Mouse (Mus musculus): ENCODE measurements around the gene Mrgpre. TPM values are rescaled to one million over a fixed set of nuclear protein-coding genes. Genes with fewer than 3 reads are reported as not detected.

Mrgpre gene
- polyA plus RNA-seq, 1 experiment, result 0.52 TPM

DNA sequence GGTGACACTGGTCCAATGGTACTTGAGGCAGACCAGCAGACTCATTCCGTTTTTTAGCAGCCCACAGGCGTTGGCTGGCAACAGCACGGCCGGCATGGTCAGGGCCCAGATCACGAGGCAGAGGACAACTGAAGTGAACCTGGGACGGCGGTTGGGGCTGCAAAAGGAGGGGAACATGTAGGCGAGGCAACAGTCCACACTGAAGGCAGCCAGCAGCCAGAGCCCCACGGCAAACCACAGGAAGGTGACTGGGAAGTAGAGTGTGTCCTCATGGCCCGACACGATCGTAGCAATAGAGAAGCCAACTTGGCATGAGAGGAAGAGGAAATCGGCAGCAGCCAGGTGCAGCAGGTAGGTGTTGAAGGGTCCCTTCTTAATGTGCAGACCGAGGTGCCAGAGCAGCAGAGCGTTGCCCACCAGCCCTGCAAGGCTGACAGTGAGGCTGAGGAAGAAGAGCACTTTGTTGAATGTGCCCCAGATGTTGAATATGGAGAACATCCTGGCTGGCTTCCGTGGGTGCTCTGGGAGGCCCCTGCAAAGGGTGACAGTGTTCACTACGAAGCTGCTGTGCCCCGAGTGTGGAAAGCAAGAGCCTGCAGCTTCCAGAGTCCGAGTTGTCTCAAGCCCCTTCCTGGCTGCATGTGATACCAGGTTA lies 19.3 kb downstream of the Mrgpre start:
- H3K4me3 ChIP-seq (replicated peaks; ENCODE audit: control insufficient read depth, low read depth, low read length), result no peak overlapping the region
- no peaks in the 10 kb centered on the region for H3K4me1 ChIP-seq (ENCODE audit: control insufficient read depth, insufficient read depth, low read length)
- no peak overlapping the region for H3K27ac ChIP-seq (ENCODE audit: control insufficient read depth, insufficient read depth, low read depth, low read length, poor library complexity)
- WGBS, result 8% methylated on average over 19 of the region's 19 CpGs
- TF ChIP-seq CTCF (IDR thresholded peaks at IDR 0.05; ENCODE audit: control insufficient read depth, insufficient read depth, low read length), result no peak
- TF ChIP-seq POLR2A (IDR thresholded peaks at IDR 0.05; ENCODE audit: borderline replicate concordance, control insufficient read depth, low read depth, low read length), result no peak

- WGBS, result 11% methylated on average over 3 of the region's 3 CpGs
- Histone ChIP-seq H3K4me3 (replicated peaks; ENCODE audit: control insufficient read depth, low read depth, low read length) (no peak overlapping the region), H3K4me1 (ENCODE audit: control insufficient read depth, insufficient read depth, low read length) (no peaks in the 10 kb centered on the region), H3K27ac (ENCODE audit: control insufficient read depth, insufficient read depth, low read depth, low read length, poor library complexity) (no peak overlapping the region)
- TF ChIP-seq POLR2A (IDR thresholded peaks at IDR 0.05; ENCODE audit: borderline replicate concordance, control insufficient read depth, low read depth, low read length), result no peak
- TF ChIP-seq CTCF (IDR thresholded peaks at IDR 0.05; ENCODE audit: control insufficient read depth, insufficient read depth, low read length), result peak; percentile 52
Observed at GRCm38 (mm10) chr7:143763794-143764193, 20.5 kb downstream of the Mrgpre start.

DNA sequence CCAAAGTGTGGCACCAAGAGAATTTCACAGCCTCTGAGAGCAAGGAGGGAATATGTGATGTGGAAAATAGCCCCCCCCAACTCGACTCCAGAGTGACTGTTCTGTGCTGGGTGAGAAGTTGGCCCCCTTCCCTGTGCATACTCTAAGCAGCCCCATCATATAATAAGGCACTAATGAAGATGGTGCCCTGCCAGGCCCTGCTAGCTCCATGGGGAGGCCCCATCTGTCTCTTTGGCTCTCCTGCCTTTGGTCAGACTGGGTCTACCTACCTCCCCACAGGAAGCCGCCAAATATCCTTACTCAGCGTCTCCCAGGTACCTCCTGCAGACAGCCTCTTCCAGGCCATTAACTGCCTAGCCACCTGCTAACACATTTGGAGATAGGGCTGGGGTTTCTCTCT lies 25.3 kb downstream of the Mrgpre start:
- WGBS, result 75% methylated on average over 3 of the region's 3 CpGs
- Histone ChIP-seq H3K4me1 (ENCODE audit: control insufficient read depth, insufficient read depth, low read length) (no peaks in the 10 kb centered on the region), H3K4me3 (replicated peaks; ENCODE audit: control insufficient read depth, low read depth, low read length) (no peak overlapping the region), H3K27ac (ENCODE audit: control insufficient read depth, insufficient read depth, low read depth, low read length, poor library complexity) (no peak overlapping the region)
- no peak for TF ChIP-seq CTCF (IDR thresholded peaks at IDR 0.05; ENCODE audit: control insufficient read depth, insufficient read depth, low read length)
- TF ChIP-seq POLR2A (IDR thresholded peaks at IDR 0.05; ENCODE audit: borderline replicate concordance, control insufficient read depth, low read depth, low read length), result no peak

- Histone ChIP-seq H3K4me1 (ENCODE audit: control insufficient read depth, insufficient read depth, low read length) (no peaks in the 10 kb centered on the region), H3K27ac (ENCODE audit: control insufficient read depth, insufficient read depth, low read depth, low read length, poor library complexity) (no peak overlapping the region), H3K4me3 (replicated peaks; ENCODE audit: control insufficient read depth, low read depth, low read length) (no peak overlapping the region)
- TF ChIP-seq POLR2A (IDR thresholded peaks at IDR 0.05; ENCODE audit: borderline replicate concordance, control insufficient read depth, low read depth, low read length) (no peak), CTCF (IDR thresholded peaks at IDR 0.05; ENCODE audit: control insufficient read depth, insufficient read depth, low read length) (no peak)
- 33% methylated on average over 3 of the region's 3 CpGs for WGBS
Observed at GRCm38 (mm10) chr7:143757696-143758095, 26.6 kb downstream of the Mrgpre start.

- TF ChIP-seq POLR2A (IDR thresholded peaks at IDR 0.05; ENCODE audit: borderline replicate concordance, control insufficient read depth, low read depth, low read length) (peak; percentile 68; the same call in 1 of the 2 replicates), CTCF (IDR thresholded peaks at IDR 0.05; ENCODE audit: control insufficient read depth, insufficient read depth, low read length) (no peak)
- Histone ChIP-seq H3K4me1 (ENCODE audit: control insufficient read depth, insufficient read depth, low read length) (no peaks in the 10 kb centered on the region), H3K4me3 (replicated peaks; ENCODE audit: control insufficient read depth, low read depth, low read length) (peak overlapping the region; percentile 73), H3K27ac (ENCODE audit: control insufficient read depth, insufficient read depth, low read depth, low read length, poor library complexity) (no peak overlapping the region; the same call in 1 of the 2 replicates)
- WGBS, result under 1% methylated on average over 15 of the region's 15 CpGs
Observed at GRCm38 (mm10) chr7:143757027-143757390, 27.3 kb downstream of the Mrgpre start.

GRCm38 (mm10) chr7:143756125-143757026 lies 27.9 kb downstream of the Mrgpre start, which contains the start of gene Osbpl5:
Osbpl5 (minus strand) TSS chr7:143756985.
- Histone ChIP-seq H3K4me1 (ENCODE audit: control insufficient read depth, insufficient read depth, low read length) (no peaks in the 10 kb centered on the region), H3K4me3 (replicated peaks; ENCODE audit: control insufficient read depth, low read depth, low read length) (peak within 1 kb of the TSS; percentile 73), H3K27ac (ENCODE audit: control insufficient read depth, insufficient read depth, low read depth, low read length, poor library complexity) (no peak within 1 kb of the TSS; the same call in 1 of the 2 replicates)
- 17% methylated on average over 22 of the region's 22 CpGs for WGBS
- TF ChIP-seq CTCF (IDR thresholded peaks at IDR 0.05; ENCODE audit: control insufficient read depth, insufficient read depth, low read length) (no peak), POLR2A (IDR thresholded peaks at IDR 0.05; ENCODE audit: borderline replicate concordance, control insufficient read depth, low read depth, low read length) (no peak)

DNA sequence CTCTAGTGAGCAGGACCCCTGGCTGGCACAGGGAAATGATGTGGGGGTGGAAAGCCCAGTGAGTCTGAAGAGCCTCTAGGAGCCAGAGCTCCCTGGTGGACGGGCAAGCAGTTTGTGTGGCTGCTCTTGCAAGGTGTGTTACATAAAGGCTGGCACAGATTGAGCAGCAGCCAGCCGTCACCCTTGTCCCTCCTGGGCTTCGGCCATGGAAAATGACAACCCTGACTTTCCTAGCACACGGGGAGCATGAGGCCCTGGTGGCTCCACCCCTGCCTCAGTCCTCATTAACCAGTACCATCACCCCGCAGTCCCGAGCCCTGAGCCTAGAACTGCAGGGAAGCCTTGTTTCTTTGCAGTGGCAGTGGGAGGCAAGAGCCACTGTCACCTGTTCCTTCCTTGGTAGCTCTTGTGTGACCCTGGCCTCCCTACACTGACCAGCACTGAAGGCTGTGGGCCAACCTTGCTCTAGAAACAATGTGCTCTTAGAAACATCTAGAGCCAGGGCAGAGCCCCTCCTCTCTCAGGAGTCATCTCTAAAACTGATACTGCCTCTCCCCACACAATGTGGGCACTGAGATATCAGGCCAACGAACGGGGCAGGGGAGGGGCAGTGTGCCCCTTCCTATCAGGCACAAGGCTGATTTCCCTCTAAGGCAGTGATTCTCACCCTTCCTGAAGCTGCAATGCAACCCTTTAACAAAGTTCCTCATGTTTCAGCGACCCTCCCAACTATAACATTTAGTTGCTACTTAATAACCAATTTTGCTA lies 28.8 kb downstream of the Mrgpre start:
- no peak overlapping the region for H3K4me3 ChIP-seq (replicated peaks; ENCODE audit: control insufficient read depth, low read depth, low read length)
- no peaks in the 10 kb centered on the region for H3K4me1 ChIP-seq (ENCODE audit: control insufficient read depth, insufficient read depth, low read length)
- no peak overlapping the region for H3K27ac ChIP-seq (ENCODE audit: control insufficient read depth, insufficient read depth, low read depth, low read length, poor library complexity)
- TF ChIP-seq POLR2A (IDR thresholded peaks at IDR 0.05; ENCODE audit: borderline replicate concordance, control insufficient read depth, low read depth, low read length) (no peak), CTCF (IDR thresholded peaks at IDR 0.05; ENCODE audit: control insufficient read depth, insufficient read depth, low read length) (no peak)
- WGBS, result 52% methylated on average over 9 of the region's 9 CpGs
